Comparison of ENCODE assay signal across 8 mouse cellular contexts in genomic region chr3:109010489-109011260, GRCm38 (mm10). TPM values are rescaled to one million over a fixed set of nuclear protein-coding genes. Genes with fewer than 3 reads are reported as not detected.
A peak's percentile ranks its signal among the peaks of the same experiment; 100 is the strongest.
DNase-seq lines count a peak whose midpoint lies in the region; ATAC-seq and TF ChIP-seq lines count a peak whose summit lies in the region.

No protein-coding gene starts in this region.

- TF ChIP-seq CTCF in forebrain, postnatal 0 days (IDR thresholded peaks at IDR 0.05; ENCODE audit: low read depth) = no peak

- peak; percentile 31 for DNase-seq in forebrain, postnatal 0 days
- peak; percentile 37 for DNase-seq in ovary, adult 18-20 months (ENCODE audit: low spot score)
- no peak for DNase-seq in ovary, postnatal 10 days (ENCODE audit: low spot score)
- peak; percentile 60 for DNase-seq in yolk sac, embryonic 10.5 days (ENCODE audit: low spot score)
- no peak for DNase-seq in cerebellum, postnatal 36 days
- DNase-seq in hindbrain, embryonic 11.5 days (ENCODE audit: low spot score) = no peak

- H3K4me3 ChIP-seq in forebrain, postnatal 0 days (ENCODE audit: low read depth, low read length) = no peak overlapping the region
- no peak overlapping the region for H3K4me3 ChIP-seq in forebrain, embryonic 15.5 days
- no peak overlapping the region for H3K4me3 ChIP-seq in kidney, embryonic 16.5 days (ENCODE audit: low read length)
- no peak overlapping the region for H3K4me3 ChIP-seq in hindbrain, embryonic 11.5 days (ENCODE audit: low read depth, low read length)

- no peaks in the 10 kb centered on the region for H3K4me1 ChIP-seq in forebrain, postnatal 0 days (ENCODE audit: insufficient read depth)
- H3K4me1 ChIP-seq in forebrain, embryonic 15.5 days = no peaks in the 10 kb centered on the region
- peaks cover 10% of the 10 kb centered on the region; the same call in 1 of the 2 replicates for H3K4me1 ChIP-seq in kidney, embryonic 16.5 days (ENCODE audit: insufficient read depth, low read length)
- no peaks in the 10 kb centered on the region for H3K4me1 ChIP-seq in hindbrain, embryonic 11.5 days (replicated peaks; ENCODE audit: control insufficient read depth, insufficient read depth, low read length)

- H3K27ac ChIP-seq in forebrain, postnatal 0 days (ENCODE audit: low read depth, low read length) = no peak overlapping the region
- no peak overlapping the region for H3K27ac ChIP-seq in forebrain, embryonic 15.5 days (replicated peaks)
- H3K27ac ChIP-seq in kidney, embryonic 16.5 days (ENCODE audit: low read length) = peak overlapping the region; percentile 13; the same call in 1 of the 2 replicates
- no peak overlapping the region for H3K27ac ChIP-seq in hindbrain, embryonic 11.5 days (ENCODE audit: low read depth, low read length)

- peak; percentile 74 for ATAC-seq in forebrain, postnatal 0 days
- no peak for ATAC-seq in forebrain, embryonic 15.5 days (replicated peaks)
- peak; percentile 81 for ATAC-seq in kidney, embryonic 16.5 days (ENCODE audit: low FRiP score, low TSS enrichment)
- ATAC-seq in hindbrain, embryonic 11.5 days (ENCODE audit: low FRiP score) = no peak

- no peaks in the 10 kb centered on the region for H3K36me3 ChIP-seq in forebrain, postnatal 0 days (ENCODE audit: insufficient read depth)
- no peaks in the 10 kb centered on the region for H3K36me3 ChIP-seq in forebrain, embryonic 15.5 days
- H3K36me3 ChIP-seq in kidney, embryonic 16.5 days (ENCODE audit: insufficient read depth, low read length) = no peaks in the 10 kb centered on the region
- no peaks in the 10 kb centered on the region for H3K36me3 ChIP-seq in hindbrain, embryonic 11.5 days (ENCODE audit: control insufficient read depth, insufficient read depth, low read length)

- WGBS in forebrain, postnatal 0 days = 68% methylated on average over 7 of the region's 7 CpGs
- WGBS in forebrain, embryonic 15.5 days = 69% methylated on average over 7 of the region's 7 CpGs
- WGBS in kidney, embryonic 16.5 days = 39% methylated on average over 7 of the region's 7 CpGs
- WGBS in hindbrain, embryonic 11.5 days = 74% methylated on average over 7 of the region's 7 CpGs

- H3K4me2 ChIP-seq in forebrain, postnatal 0 days (ENCODE audit: low read depth) = no peak overlapping the region
- no peak overlapping the region for H3K4me2 ChIP-seq in forebrain, embryonic 15.5 days (replicated peaks)
- no peak overlapping the region for H3K4me2 ChIP-seq in kidney, embryonic 16.5 days (replicated peaks; ENCODE audit: low read depth, low read length)
- H3K4me2 ChIP-seq in hindbrain, embryonic 11.5 days (replicated peaks; ENCODE audit: low read depth, low read length) = no peak overlapping the region

- no peak overlapping the region for H3K9ac ChIP-seq in forebrain, postnatal 0 days
- no peak overlapping the region for H3K9ac ChIP-seq in forebrain, embryonic 15.5 days (replicated peaks)
- H3K9ac ChIP-seq in kidney, embryonic 16.5 days (replicated peaks; ENCODE audit: low read length) = no peak overlapping the region
- H3K9ac ChIP-seq in hindbrain, embryonic 11.5 days (ENCODE audit: low read depth, low read length) = no peak overlapping the region

- no peaks in the 10 kb centered on the region for H3K27me3 ChIP-seq in forebrain, postnatal 0 days (ENCODE audit: insufficient read depth, low read length)
- H3K27me3 ChIP-seq in forebrain, embryonic 15.5 days = no peaks in the 10 kb centered on the region
- no peaks in the 10 kb centered on the region for H3K27me3 ChIP-seq in kidney, embryonic 16.5 days (ENCODE audit: insufficient read depth, low read length)
- H3K27me3 ChIP-seq in hindbrain, embryonic 11.5 days (ENCODE audit: control insufficient read depth, insufficient read depth, low read length) = no peaks in the 10 kb centered on the region

- H3K9me3 ChIP-seq in forebrain, postnatal 0 days (ENCODE audit: low read length) = no peaks in the 10 kb centered on the region
- no peaks in the 10 kb centered on the region for H3K9me3 ChIP-seq in forebrain, embryonic 15.5 days
- H3K9me3 ChIP-seq in kidney, embryonic 16.5 days (ENCODE audit: low read length) = no peaks in the 10 kb centered on the region
- H3K9me3 ChIP-seq in hindbrain, embryonic 11.5 days (ENCODE audit: control insufficient read depth, low read length) = no peaks in the 10 kb centered on the region

RNA-seq across cellular contexts. Expression of gene Fam102b, which starts 16.7 kb away (rescaled TPM):
- total RNA-seq in forebrain, postnatal 0 days (2014; rRNA removed) = 99.9 and 101 TPM in 2 replicates
- polyA plus RNA-seq in forebrain, postnatal 0 days (2015; fragmentation: Nextera tagmentation; extraction: Ambion mirVana) = 19.8 and 26.8 TPM in 2 replicates
- 13.8 and 16.0 TPM in 2 replicates for polyA plus RNA-seq in forebrain, embryonic 15.5 days (2015; fragmentation: Nextera tagmentation; extraction: Ambion mirVana)
- 3.3 and 4.1 TPM in 2 replicates for polyA plus RNA-seq in kidney, embryonic 16.5 days (2015; fragmentation: Nextera tagmentation; extraction: Ambion mirVana)
- polyA plus RNA-seq in hindbrain, embryonic 11.5 days (2014; fragmentation: Nextera tagmentation; extraction: Ambion mirVana) = 12.5 and 14.9 TPM in 2 replicates

Comparison
In these comparisons a context has a peak if more than half of its experiments do, and no peak if none do; other contexts are left out.
1. ATAC-seq: peak in forebrain, postnatal 0 days (single experiment) and kidney, embryonic 16.5 days (single experiment); none in forebrain, embryonic 15.5 days (single experiment) and hindbrain, embryonic 11.5 days (single experiment).
2. DNase-seq: peak in forebrain, postnatal 0 days (single experiment), ovary, adult 18-20 months (single experiment) and yolk sac, embryonic 10.5 days (single experiment); none in ovary, postnatal 10 days (single experiment), cerebellum, postnatal 36 days (0 of 2) and hindbrain, embryonic 11.5 days (single experiment).